Mouse (Mus musculus): Measurements from ENCODE around the gene Dcdc2b. TPM values are rescaled to one million over a fixed set of nuclear protein-coding genes. Genes with fewer than 3 reads are reported as not detected.
A peak's percentile ranks its signal among the peaks of the same experiment; 100 is the strongest.

Dcdc2b gene
- total and polyA plus RNA-seq, 3 experiments: 1.8 to 7.4 (median 2.4) TPM

DNA sequence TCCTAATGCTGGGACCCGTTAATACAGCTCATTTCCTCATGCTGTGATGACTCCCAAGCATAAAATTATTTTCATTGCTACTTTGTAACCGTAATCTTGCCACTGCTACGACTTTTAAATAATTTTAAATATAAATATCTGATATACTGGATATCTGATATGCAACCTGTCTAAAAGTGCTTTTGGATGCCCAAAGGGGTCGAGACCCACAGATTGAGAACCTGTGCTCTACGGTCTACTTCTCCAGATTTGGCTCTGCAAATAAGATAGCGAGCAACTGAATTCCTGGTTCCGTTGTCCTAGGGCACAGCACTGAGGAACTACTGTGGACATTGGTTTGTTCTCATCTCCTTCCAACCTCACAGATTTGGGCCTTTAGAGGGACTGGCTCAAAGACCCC, 36.4 kb downstream of the Dcdc2b start:
- DNase-seq: no peak

DNA sequence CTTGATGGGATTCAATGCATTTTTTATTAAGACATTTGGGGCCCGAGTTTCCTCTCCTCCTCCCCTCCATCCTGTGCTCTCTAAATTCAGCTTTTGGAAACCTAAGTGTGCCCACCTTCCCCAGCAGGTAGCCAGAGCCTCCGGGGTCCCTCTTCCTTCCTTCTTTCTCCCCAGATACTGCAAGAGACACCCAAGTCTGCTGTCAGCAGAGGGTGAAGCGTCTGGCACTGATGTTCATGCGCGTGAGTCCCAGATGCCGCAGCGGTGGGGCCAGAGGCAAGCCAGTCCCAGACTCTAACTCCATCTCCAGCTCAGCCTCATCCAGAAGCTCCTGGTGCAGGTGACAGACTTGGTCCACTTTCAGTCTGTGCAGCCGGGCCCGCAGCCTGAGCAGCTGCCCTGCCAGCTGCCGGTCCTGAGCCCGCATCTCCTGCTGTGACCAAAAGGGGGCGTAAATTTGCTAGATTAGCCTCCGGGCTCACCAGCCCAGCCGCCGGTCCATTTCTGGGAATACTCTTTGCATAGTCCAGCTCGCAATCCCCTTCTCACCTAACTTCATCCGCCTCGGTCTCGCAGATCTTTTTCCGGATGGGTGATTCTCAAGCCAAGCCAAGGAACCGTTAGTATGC, 37.1 kb downstream of the Dcdc2b start:
- peak; percentile 79 for DNase-seq

GRCm38 (mm10) chr4:129575171-129575844, 38.7 kb downstream of the Dcdc2b start:
- DNase-seq: no peak

DNA sequence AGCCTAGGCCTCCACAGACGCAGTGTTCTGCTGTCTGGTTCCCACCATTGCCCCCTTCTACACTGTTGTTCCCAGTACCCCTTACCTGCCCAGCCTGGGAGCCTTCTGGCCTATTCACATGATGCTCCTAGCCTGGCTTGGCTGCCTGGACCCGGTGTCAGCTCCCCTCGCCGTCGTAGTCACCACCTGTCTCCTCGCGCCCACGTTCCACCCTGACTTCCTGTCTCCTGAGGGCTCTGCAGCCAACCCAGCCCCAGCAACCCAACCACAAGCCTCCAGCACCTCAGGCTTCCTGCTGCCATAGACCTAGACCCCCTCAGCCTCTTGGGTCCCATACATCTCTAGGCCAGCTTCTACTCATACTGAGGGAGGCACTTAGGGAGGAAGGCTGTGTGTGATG, 40.6 kb downstream of the Dcdc2b start, which contains the start of gene Lck:
Gene Lck (minus strand): TSS at position 212 of the 400 bp plus-strand sequence.
- no peak for DNase-seq

GRCm38 (mm10) chr4:129573093-129573370, 41.0 kb downstream of the Dcdc2b start:
- no peak for DNase-seq

GRCm38 (mm10) chr4:129572236-129573092, 41.6 kb downstream of the Dcdc2b start:
- DNase-seq: peak; percentile 32

GRCm38 (mm10) chr4:129571551-129572084, 42.4 kb downstream of the Dcdc2b start:
- no peak for DNase-seq

GRCm38 (mm10) chr4:129570028-129570427, 44.0 kb downstream of the Dcdc2b start:
- DNase-seq: no peak

DNA sequence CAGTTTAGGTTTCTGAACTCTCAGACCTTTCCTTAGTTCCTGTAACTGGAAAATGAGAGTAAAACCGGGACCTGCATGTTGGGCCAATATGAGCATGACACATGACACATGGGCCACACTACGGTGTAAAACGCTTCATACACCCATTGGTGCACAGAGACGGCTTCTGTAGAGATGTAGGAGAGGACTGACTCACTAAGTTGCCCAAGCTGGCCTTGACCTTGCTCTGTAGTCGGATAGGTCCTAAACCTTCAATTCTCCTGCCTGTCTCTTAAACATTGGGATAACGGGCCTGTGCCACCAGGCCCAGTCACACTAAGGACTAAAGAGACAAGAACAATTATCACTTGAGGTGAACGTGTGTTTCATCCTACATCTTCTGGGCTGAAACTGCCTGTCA, 45.7 kb downstream of the Dcdc2b start:
- DNase-seq: peak; percentile 61

DNA sequence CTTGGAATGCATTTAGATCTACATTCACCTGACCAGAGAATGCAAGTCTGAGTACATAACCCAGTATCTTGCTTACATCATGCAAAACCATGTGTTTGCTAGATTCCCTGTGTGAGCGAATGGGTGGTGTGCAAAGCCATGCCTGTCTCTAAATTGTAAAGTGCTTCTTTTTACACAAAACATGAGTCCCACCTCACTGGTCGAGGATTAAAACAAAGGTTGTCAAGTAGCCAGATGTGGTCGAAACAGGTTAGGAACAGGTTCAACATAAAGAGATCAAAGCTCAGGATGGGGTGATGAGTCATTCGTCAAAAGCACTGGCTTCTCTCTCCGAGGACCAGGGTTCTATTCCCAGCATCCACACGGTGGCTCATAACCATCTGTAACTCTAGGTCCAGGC, 48.9 kb downstream of the Dcdc2b start:
- no peak for DNase-seq

GRCm38 (mm10) chr4:129563718-129564117, 50.3 kb downstream of the Dcdc2b start:
- DNase-seq: no peak

DNA sequence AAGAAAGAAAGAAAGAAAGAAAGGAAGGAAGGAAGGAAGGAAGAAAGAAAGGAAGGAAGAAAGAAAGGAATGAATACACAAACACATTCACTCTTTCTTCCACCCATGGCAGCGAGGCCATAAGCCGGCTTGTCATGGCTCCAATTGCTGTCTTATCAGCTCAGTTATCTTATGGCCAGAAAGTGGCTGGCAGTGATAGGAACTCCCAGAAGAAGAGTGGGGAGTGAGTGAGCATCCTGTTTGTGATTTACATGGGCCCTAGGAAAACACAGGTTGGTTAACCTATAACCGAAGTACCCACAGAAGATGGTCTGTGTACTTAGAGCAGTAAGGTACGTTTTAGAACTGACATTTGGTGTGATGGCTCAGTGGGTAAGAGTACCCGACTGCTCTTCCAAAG, 52.9 kb downstream of the Dcdc2b start:
- DNase-seq: no peak

Other genes with a start within 250 kb of the Dcdc2b start
- gene Zbtb8a, start 236.1 kb downstream of the Dcdc2b start, total RNA-seq (2021): 1 to 10 TPM; 6.1 to 6.4 TPM
- 2.4 and 2.7 TPM in 2 replicates for gene Zbtb8a, start 236.1 kb downstream of the Dcdc2b start, polyA plus RNA-seq (2012; rRNA removed)
- gene Zbtb8b, start 173.4 kb downstream of the Dcdc2b start, total RNA-seq (2021): under 1 TPM; 0.12 to 0.35 TPM
- 0.07 TPM in 1 of 2 replicates, not detected in the other for gene Zbtb8b, start 173.4 kb downstream of the Dcdc2b start, polyA plus RNA-seq (2012; rRNA removed)
- gene Bsdc1, start 152.7 kb downstream of the Dcdc2b start, total RNA-seq (2021): 10 to 100 TPM; 72.1 to 72.4 TPM
- gene Bsdc1, start 152.7 kb downstream of the Dcdc2b start, polyA plus RNA-seq (2012; rRNA removed): 15.1 and 18.8 TPM in 2 replicates
- gene Tssk3, start 123.2 kb downstream of the Dcdc2b start, total RNA-seq (2021): not detected
- gene Tssk3, start 123.2 kb downstream of the Dcdc2b start, polyA plus RNA-seq (2012; rRNA removed): not detected in 2 replicates
- not detected for gene Fam229a, start 123.1 kb downstream of the Dcdc2b start, total RNA-seq (2021)
- gene Fam229a, start 123.1 kb downstream of the Dcdc2b start, polyA plus RNA-seq (2012; rRNA removed): 1.0 and 2.1 TPM in 2 replicates
- 10 to 100 TPM; 39.8 to 46.4 TPM for gene Marcksl1, start 100.7 kb downstream of the Dcdc2b start, total RNA-seq (2021)
- gene Marcksl1, start 100.7 kb downstream of the Dcdc2b start, polyA plus RNA-seq (2012; rRNA removed): 48.8 and 67.4 TPM in 2 replicates
- 10 to 100 TPM; 44.4 to 53.9 TPM for gene Hdac1, start 71.5 kb downstream of the Dcdc2b start, total RNA-seq (2021)
- gene Hdac1, start 71.5 kb downstream of the Dcdc2b start, polyA plus RNA-seq (2012; rRNA removed): 17.2 and 18.4 TPM in 2 replicates
- 1 to 10 TPM; 3.2 to 4.1 TPM for gene Lck, start 40.6 kb downstream of the Dcdc2b start, total RNA-seq (2021)
- 1.2 and 1.7 TPM in 2 replicates for gene Lck, start 40.6 kb downstream of the Dcdc2b start, polyA plus RNA-seq (2012; rRNA removed)
- 10 to 100 TPM; 29.6 to 31.1 TPM for gene Fam167b, start 35.7 kb downstream of the Dcdc2b start, total RNA-seq (2021)
- 53.7 and 75.5 TPM in 2 replicates for gene Fam167b, start 35.7 kb downstream of the Dcdc2b start, polyA plus RNA-seq (2012; rRNA removed)
- gene Eif3i, start 13.6 kb downstream of the Dcdc2b start, total RNA-seq (2021): 100 to 1,000 TPM; 171 to 194 TPM
- 147 and 171 TPM in 2 replicates for gene Eif3i, start 13.6 kb downstream of the Dcdc2b start, polyA plus RNA-seq (2012; rRNA removed)
- gene Tmem234, start 13.6 kb downstream of the Dcdc2b start, total RNA-seq (2021): 100 to 1,000 TPM in 1 of 2 experiments, 10 to 100 TPM in 1; 90.9 to 100 TPM
- 108 and 125 TPM in 2 replicates for gene Tmem234, start 13.6 kb downstream of the Dcdc2b start, polyA plus RNA-seq (2012; rRNA removed)
- gene Iqcc, start 4.8 kb upstream of the Dcdc2b start, total RNA-seq (2021): 10 to 100 TPM; 28.2 to 32.0 TPM
- 56.0 and 63.9 TPM in 2 replicates for gene Iqcc, start 4.8 kb upstream of the Dcdc2b start, polyA plus RNA-seq (2012; rRNA removed)
- 10 to 100 TPM; 22.1 to 33.4 TPM for gene Ccdc28b, start 9.7 kb upstream of the Dcdc2b start, total RNA-seq (2021)
- 23.9 and 24.3 TPM in 2 replicates for gene Ccdc28b, start 9.7 kb upstream of the Dcdc2b start, polyA plus RNA-seq (2012; rRNA removed)
- gene Txlna, start 26.8 kb upstream of the Dcdc2b start, total RNA-seq (2021): 10 to 100 TPM; 56.0 to 66.6 TPM
- gene Txlna, start 26.8 kb upstream of the Dcdc2b start, polyA plus RNA-seq (2012; rRNA removed): 25.2 and 28.9 TPM in 2 replicates
- gene Kpna6, start 58.5 kb upstream of the Dcdc2b start, total RNA-seq (2021): 10 to 100 TPM; 82.7 to 93.8 TPM
- 23.7 and 31.1 TPM in 2 replicates for gene Kpna6, start 58.5 kb upstream of the Dcdc2b start, polyA plus RNA-seq (2012; rRNA removed)
- 10 to 100 TPM; 10.3 to 15.1 TPM for gene Tmem39b, start 82.6 kb upstream of the Dcdc2b start, total RNA-seq (2021)
- gene Tmem39b, start 82.6 kb upstream of the Dcdc2b start, polyA plus RNA-seq (2012; rRNA removed): 26.5 and 28.8 TPM in 2 replicates
- gene Khdrbs1, start 128.0 kb upstream of the Dcdc2b start, total RNA-seq (2021): 10 to 100 TPM; 65.0 to 66.3 TPM
- 114 and 124 TPM in 2 replicates for gene Khdrbs1, start 128.0 kb upstream of the Dcdc2b start, polyA plus RNA-seq (2012; rRNA removed)
- 100 to 1,000 TPM; 378 to 409 TPM for gene Ptp4a2, start 197.0 kb upstream of the Dcdc2b start, total RNA-seq (2021)
- 41.0 and 48.2 TPM in 2 replicates for gene Ptp4a2, start 197.0 kb upstream of the Dcdc2b start, polyA plus RNA-seq (2012; rRNA removed)